Mouse (Mus musculus) midbrain, embryonic 11.5 days (tissue): ENCODE results near the gene Lclat1. TPM values are rescaled to one million over a fixed set of nuclear protein-coding genes. Genes with fewer than 3 reads are reported as not detected.
A peak's percentile ranks its signal among the peaks of the same experiment; 100 is the strongest.
"Not testable (repeated sequence)": the region's sequence is repeated elsewhere in the genome, so short reads cannot be mapped to it uniquely, and the experiment has no call there.

ENCODE experiments used
- ATAC-seq: fragments of 200-750 bp; cut with Nextera tagmentation; 2 replicates; pipeline ENCODE4 v1.8.0; 2017; ENCODE audit warnings: moderate TSS enrichment, moderate library complexity; ENCODE audit not compliant: low FRiP score
- DNase-seq: peaks from one replicate; pipeline ENCODE4 v3.0.0; 2015; ENCODE audit warnings: low spot score; ENCODE audit errors: missing footprints
- H3K27ac ChIP-seq: fragments of 300-500 bp; sonication (generic); 2 replicates; pipeline ENCODE4 v1.5.1; 2014; ENCODE audit warnings: low read depth, low read length
- H3K27me3 ChIP-seq: fragments of 300-500 bp; sonication (generic); 2 replicates; pipeline ENCODE4 v1.6.1; 2014; ENCODE audit warnings: mild to moderate bottlenecking, low read length, moderate library complexity, mixed read lengths; ENCODE audit not compliant: control insufficient read depth, insufficient read depth
- H3K36me3 ChIP-seq: fragments of 300-500 bp; sonication (generic); 2 replicates; pipeline ENCODE4 v1.6.1; 2014; ENCODE audit warnings: mild to moderate bottlenecking, low read length, moderate library complexity, mixed read lengths; ENCODE audit not compliant: control insufficient read depth, insufficient read depth
- H3K4me1 ChIP-seq: fragments of 300-500 bp; sonication (generic); 2 replicates; pipeline ENCODE4 v1.6.1; 2014; ENCODE audit warnings: low read length; ENCODE audit not compliant: control insufficient read depth, insufficient read depth
- H3K4me2 ChIP-seq: fragments of 300-500 bp; sonication (generic); 2 replicates; pipeline ENCODE4 v1.6.1; 2014; ENCODE audit warnings: mild to moderate bottlenecking, moderate library complexity
- H3K4me3 ChIP-seq: fragments of 300-500 bp; sonication (generic); 2 replicates; pipeline ENCODE4 v1.5.1; 2014; ENCODE audit warnings: low read depth, low read length
- H3K9ac ChIP-seq: fragments of 300-500 bp; sonication (generic); 2 replicates; pipeline ENCODE4 v1.6.1; 2014; ENCODE audit warnings: low read length
- H3K9me3 ChIP-seq: fragments of 300-500 bp; sonication (generic); 2 replicates; pipeline ENCODE4 v1.6.1; 2016; ENCODE audit warnings: low read length; ENCODE audit not compliant: control insufficient read depth
- WGBS: fragments of 180-500 bp; shearing (Covaris S2); extraction: QIAGEN DNeasy Blood & Tissue Kit; methylation state at CpG from one replicate; pipeline ENCODE4 v1.1.7; 2014; 5-methylcytosine and 5-hydroxymethylcytosine counted together
- polyA plus RNA-seq: library from polyadenylated mRNA; unstranded; fragments of >200 nt; fragmentation: Nextera tagmentation; extraction: Ambion mirVana; gene quantifications from 2 replicates; pipeline ENCODE4 v1.2.1, GENCODE M21; 2014

Gene Lclat1
- polyA plus RNA-seq, 1 experiment from 2014 or later, result 14.3 TPM

- H3K9ac ChIP-seq, H3K4me2 ChIP-seq, H3K27me3 ChIP-seq, H3K27ac ChIP-seq, H3K9me3 ChIP-seq, ATAC-seq, H3K4me3 ChIP-seq, H3K4me1 ChIP-seq, H3K36me3 ChIP-seq: not testable (repeated sequence)
- DNase-seq, result peak; percentile 10
- WGBS, result 89% methylated on average over 5 of the region's 5 CpGs
Measured at GRCm38 (mm10) chr17:73259258-73259657, 151.5 kb downstream of the Lclat1 start.

GRCm38 (mm10) chr17:73262558-73262957, 154.8 kb downstream of the Lclat1 start:
- WGBS, result 88% methylated on average over 2 of the region's 2 CpGs
- no peak overlapping the region for H3K4me3 ChIP-seq
- H3K9ac ChIP-seq, result no peak overlapping the region
- H3K4me1 ChIP-seq, result no peaks in the 10 kb centered on the region
- H3K27ac ChIP-seq, result no peak overlapping the region
- no peaks in the 10 kb centered on the region for H3K36me3 ChIP-seq
- ATAC-seq (no peak), DNase-seq (no peak)
- no peak overlapping the region for H3K4me2 ChIP-seq
- no peaks in the 10 kb centered on the region for H3K9me3 ChIP-seq
- H3K27me3 ChIP-seq, result no peaks in the 10 kb centered on the region

DNA sequence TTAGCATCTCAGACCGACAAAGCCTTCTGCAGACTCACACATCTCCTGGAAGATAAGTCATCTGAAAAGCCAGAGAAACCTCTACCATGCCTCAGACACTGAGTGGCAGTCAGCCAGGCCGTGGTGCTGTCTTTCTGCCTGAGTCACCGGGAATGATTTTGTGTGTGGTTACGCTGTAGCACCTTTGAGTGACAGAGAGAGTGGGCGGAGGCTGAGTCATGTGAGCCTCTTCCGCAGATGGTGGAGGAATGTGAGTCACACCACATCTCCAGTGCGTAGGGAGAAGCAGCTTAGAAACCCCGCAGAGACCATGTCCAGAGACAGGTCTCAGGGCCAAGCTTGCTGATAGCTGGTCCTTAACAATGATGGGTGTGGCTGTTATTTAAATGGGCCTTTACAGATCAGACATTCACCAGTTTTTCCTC, 155.3 kb downstream of the Lclat1 start:
- Histone ChIP-seq H3K27ac (no peak overlapping the region), H3K4me1 (no peaks in the 10 kb centered on the region), H3K9ac (no peak overlapping the region), H3K9me3 (no peaks in the 10 kb centered on the region), H3K36me3 (no peaks in the 10 kb centered on the region), H3K4me2 (no peak overlapping the region), H3K4me3 (no peak overlapping the region), H3K27me3 (no peaks in the 10 kb centered on the region)
- DNase-seq (no peak), ATAC-seq (no peak)
- WGBS, result 89% methylated on average over 8 of the region's 8 CpGs

DNA sequence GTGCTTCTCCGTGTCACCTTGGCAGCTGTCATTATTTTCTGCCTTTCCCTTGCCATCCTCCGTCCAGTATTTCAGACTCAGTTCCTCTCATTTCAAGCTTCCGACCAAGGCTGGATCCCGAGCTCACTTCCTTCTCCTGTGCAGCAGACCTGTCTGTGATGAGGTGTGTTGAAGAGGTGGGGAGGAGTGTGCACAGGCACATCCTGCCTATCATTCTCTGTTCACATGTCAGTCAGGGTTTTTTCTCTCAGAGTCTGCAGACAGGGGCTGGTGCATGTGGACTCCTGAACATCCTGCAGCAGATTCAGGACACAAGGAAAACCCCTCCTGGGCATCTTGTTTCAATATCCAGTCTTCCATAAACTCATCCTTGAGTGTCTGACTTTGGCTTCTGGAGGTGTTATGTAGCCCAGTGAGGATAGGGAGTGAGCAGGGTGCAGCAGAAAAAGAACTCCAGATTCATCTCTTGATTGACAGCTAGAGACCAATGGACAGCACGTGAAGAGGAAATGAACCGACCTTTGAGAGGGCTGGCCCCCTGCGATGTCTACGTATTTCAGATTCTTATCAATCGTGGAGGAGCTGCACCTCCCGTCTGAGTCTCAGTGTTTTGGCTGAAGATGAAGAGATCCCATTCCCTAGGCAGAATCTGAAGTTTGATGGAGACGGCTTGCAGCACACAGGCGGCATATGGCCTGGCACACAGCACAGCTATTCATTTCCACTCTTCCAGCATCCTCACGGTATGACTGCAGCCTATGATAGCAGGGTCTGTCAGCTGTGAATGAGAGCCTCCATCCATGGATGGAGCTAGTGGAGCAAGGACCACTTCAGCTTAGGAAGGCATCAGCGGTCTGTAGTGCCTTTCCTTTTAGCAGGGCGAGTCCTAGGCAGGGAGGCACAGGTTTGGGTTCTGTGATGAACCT, 163.3 kb downstream of the Lclat1 start:
- DNase-seq (no peak), ATAC-seq (no peak)
- no peak overlapping the region for H3K4me2 ChIP-seq
- H3K4me1 ChIP-seq, result no peaks in the 10 kb centered on the region
- no peaks in the 10 kb centered on the region for H3K36me3 ChIP-seq
- 82% methylated on average over 15 of the region's 15 CpGs for WGBS
- H3K4me3 ChIP-seq, result no peak overlapping the region
- H3K27me3 ChIP-seq, result no peaks in the 10 kb centered on the region
- H3K9ac ChIP-seq, result no peak overlapping the region
- H3K9me3 ChIP-seq, result no peaks in the 10 kb centered on the region
- H3K27ac ChIP-seq, result no peak overlapping the region

- 85% methylated on average over 7 of the region's 7 CpGs for WGBS
- ATAC-seq, result 0 out of 2 replicates have a peak, but pooled peaks have one; percentile 16
- Histone ChIP-seq H3K36me3 (no peaks in the 10 kb centered on the region), H3K9me3 (no peaks in the 10 kb centered on the region), H3K9ac (no peak overlapping the region), H3K27ac (no peak overlapping the region), H3K27me3 (no peaks in the 10 kb centered on the region), H3K4me3 (no peak overlapping the region), H3K4me1 (no peaks in the 10 kb centered on the region), H3K4me2 (no peak overlapping the region)
- no peak for DNase-seq
Measured at GRCm38 (mm10) chr17:73271797-73272600, 164.2 kb downstream of the Lclat1 start.

GRCm38 (mm10) chr17:73273809-73274208, 166.0 kb downstream of the Lclat1 start:
- ATAC-seq (no peak), DNase-seq (peak; percentile 26)
- Histone ChIP-seq H3K27me3 (no peaks in the 10 kb centered on the region), H3K4me2 (no peak overlapping the region), H3K36me3 (no peaks in the 10 kb centered on the region), H3K27ac (no peak overlapping the region), H3K4me1 (no peaks in the 10 kb centered on the region), H3K4me3 (no peak overlapping the region), H3K9me3 (no peaks in the 10 kb centered on the region), H3K9ac (no peak overlapping the region)
- WGBS, result 81% methylated on average over 7 of the region's 7 CpGs

- H3K4me3 ChIP-seq, result no peak overlapping the region
- no peaks in the 10 kb centered on the region for H3K4me1 ChIP-seq
- no peaks in the 10 kb centered on the region for H3K27me3 ChIP-seq
- ATAC-seq (no peak), DNase-seq (no peak)
- WGBS, result 94% methylated on average over 10 of the region's 10 CpGs
- H3K9me3 ChIP-seq, result no peaks in the 10 kb centered on the region
- no peak overlapping the region for H3K4me2 ChIP-seq
- H3K9ac ChIP-seq, result no peak overlapping the region
- H3K36me3 ChIP-seq, result no peaks in the 10 kb centered on the region
- H3K27ac ChIP-seq, result no peak overlapping the region
Measured at GRCm38 (mm10) chr17:73275066-73275465, 167.3 kb downstream of the Lclat1 start.

GRCm38 (mm10) chr17:73277770-73278169, 170.0 kb downstream of the Lclat1 start:
- no peak overlapping the region for H3K4me2 ChIP-seq
- H3K9ac ChIP-seq, result no peak overlapping the region
- H3K36me3 ChIP-seq, result no peaks in the 10 kb centered on the region
- DNase-seq (no peak), ATAC-seq (no peak)
- H3K27me3 ChIP-seq, result no peaks in the 10 kb centered on the region
- 93% methylated on average over 4 of the region's 4 CpGs for WGBS
- no peaks in the 10 kb centered on the region for H3K9me3 ChIP-seq
- H3K4me1 ChIP-seq, result no peaks in the 10 kb centered on the region
- H3K4me3 ChIP-seq, result no peak overlapping the region
- no peak overlapping the region for H3K27ac ChIP-seq

- ATAC-seq, H3K9me3 ChIP-seq, H3K9ac ChIP-seq, H3K4me1 ChIP-seq, H3K4me2 ChIP-seq, H3K27me3 ChIP-seq, H3K36me3 ChIP-seq, H3K4me3 ChIP-seq, H3K27ac ChIP-seq: not testable (repeated sequence)
- WGBS, result 70% methylated on average over 6 of the region's 6 CpGs
- DNase-seq, result peak; percentile 54
Measured at GRCm38 (mm10) chr17:73282702-73283101, 174.9 kb downstream of the Lclat1 start.
